Mouse (Mus musculus) heart, adult 2 months (tissue): ENCODE measurements around the gene Ccdc121. TPM values are rescaled to one million over a fixed set of nuclear protein-coding genes. Genes with fewer than 3 reads are reported as not detected.

Experiments
- DNase-seq, 2 experiments: peaks; one replicate each; pipeline ENCODE4 v3.0.0; 2021
- H3K27ac ChIP-seq: fragments of 200-600 bp; 2 replicates; pipeline ENCODE4 v1.8.1; 2022
- H3K27me3 ChIP-seq: fragments of 200-500 bp; 2 replicates; pipeline ENCODE4 v1.6.1; 2012; ENCODE audit warnings: mild to moderate bottlenecking, low read length, inconsistent platforms, mixed read lengths; ENCODE audit not compliant: control insufficient read depth, insufficient read depth
- H3K36me3 ChIP-seq: fragments of 200-500 bp; 2 replicates; pipeline ENCODE4 v1.6.1; 2012; ENCODE audit warnings: low read length, inconsistent platforms; ENCODE audit not compliant: control insufficient read depth, insufficient read depth
- H3K4me1 ChIP-seq: fragments of 200-500 bp; 2 replicates; pipeline ENCODE4 v1.6.1; 2011; ENCODE audit warnings: low read length; ENCODE audit not compliant: control insufficient read depth, insufficient read depth
- H3K4me3 ChIP-seq: fragments of 200-600 bp; 2 replicates; pipeline ENCODE4 v1.8.1; 2022
- H3K79me2 ChIP-seq: fragments of 200-500 bp; replicated peaks from 2 replicates; pipeline ENCODE4 v1.6.1; 2012; ENCODE audit warnings: mild to moderate bottlenecking, inconsistent platforms, low read length, moderate library complexity, mixed read lengths; ENCODE audit not compliant: control insufficient read depth, insufficient read depth
- H3K9ac ChIP-seq: fragments of 200-500 bp; 2 replicates; pipeline ENCODE4 v1.6.1; 2012; ENCODE audit warnings: low read depth, mild to moderate bottlenecking, control low read depth, inconsistent platforms, low read length, mixed read lengths
- CTCF ChIP-seq: fragments of 200-600 bp; IDR thresholded peaks from 2 replicates; pipeline ENCODE4 v1.8.1; 2022; ENCODE audit warnings: antibody characterized with exemption, mild to moderate bottlenecking, moderate library complexity
- EP300 ChIP-seq: fragments of 200-500 bp; IDR thresholded peaks from 2 replicates; pipeline ENCODE4 v1.6.1; 2011; ENCODE audit warnings: low read depth, low read length, control low read depth; ENCODE audit not compliant: insufficient read depth
- POLR2A ChIP-seq: fragments of 200-500 bp; IDR thresholded peaks from 2 replicates; pipeline ENCODE4 v1.6.1; 2011; ENCODE audit warnings: mild to moderate bottlenecking, low read depth, low read length, control low read depth; ENCODE audit not compliant: insufficient read depth
- WGBS: fragments of 180-500 bp; shearing (Covaris S2); methylation state at CpG from one replicate; pipeline ENCODE4 v1.1.7; 2018; 5-methylcytosine and 5-hydroxymethylcytosine counted together
- intact Hi-C: fragments of 180-260 bp; cut with DNase I; formaldehyde crosslinking; loops from one replicate; pipeline ENCODE4 v1.15.1; 2025
- polyA plus RNA-seq: library from polyadenylated mRNA; depleted of rRNA; stranded (reverse); fragments of >200 nt; gene quantifications from 2 replicates; pipeline ENCODE4 v1.2.3, GENCODE M21; 2012
- total RNA-seq, 2 experiments: library from RNA; stranded (reverse); gene quantifications; 2 replicates each; pipeline ENCODE4 v1.2.3; 2021

Gene Ccdc121
- total and polyA plus RNA-seq, 3 experiments = 0.06 TPM; not detected in 2

GRCm38 (mm10) chr1:181476557-181476956 lies 34.7 kb downstream of the Ccdc121 start:
- Histone ChIP-seq H3K36me3 (no peaks in the 10 kb centered on the region), H3K27ac (no peak overlapping the region), H3K4me3 (no peak overlapping the region), H3K9ac (no peak overlapping the region), H3K79me2 (no peaks in the 10 kb centered on the region), H3K27me3 (no peaks in the 10 kb centered on the region), H3K4me1 (no peaks in the 10 kb centered on the region)
- no peak for TF ChIP-seq EP300
- TF ChIP-seq CTCF = no peak
- TF ChIP-seq POLR2A = no peak
- no peak for DNase-seq
- WGBS = 58% methylated on average over 6 of the region's 6 CpGs
- intact Hi-C loops = no loop called here

DNA sequence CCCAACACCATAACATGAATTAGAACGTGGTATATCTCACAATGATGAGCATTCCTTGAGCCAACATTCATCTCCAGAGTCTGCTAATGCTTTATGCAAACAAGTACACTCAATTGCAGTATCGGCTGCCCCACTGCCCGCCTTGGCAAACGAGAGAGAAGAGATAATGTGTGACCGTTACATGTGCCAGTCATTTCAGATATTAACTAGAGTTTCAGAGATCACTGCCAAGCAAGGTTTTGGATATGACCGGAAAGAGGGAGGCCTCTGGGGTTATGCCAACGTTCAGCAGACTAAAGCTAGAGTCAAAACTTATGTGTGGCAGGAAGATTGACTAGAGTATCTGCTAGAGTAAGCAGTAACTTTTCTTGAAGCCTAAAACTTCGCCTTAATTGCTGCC lies 35.1 kb downstream of the Ccdc121 start:
- no peak overlapping the region for H3K27ac ChIP-seq
- H3K4me1 ChIP-seq = no peaks in the 10 kb centered on the region
- no peaks in the 10 kb centered on the region for H3K79me2 ChIP-seq
- H3K9ac ChIP-seq = no peak overlapping the region
- no peaks in the 10 kb centered on the region for H3K36me3 ChIP-seq
- TF ChIP-seq CTCF (no peak), EP300 (no peak), POLR2A (no peak)
- 48% methylated on average over 8 of the region's 8 CpGs for WGBS
- H3K4me3 ChIP-seq = no peak overlapping the region
- intact Hi-C loops = no loop called here
- no peaks in the 10 kb centered on the region for H3K27me3 ChIP-seq
- peak in 1 of 2 experiments; percentile 11 for DNase-seq

GRCm38 (mm10) chr1:181469415-181469814 lies 41.8 kb downstream of the Ccdc121 start:
- intact Hi-C loops = no loop called here

DNA sequence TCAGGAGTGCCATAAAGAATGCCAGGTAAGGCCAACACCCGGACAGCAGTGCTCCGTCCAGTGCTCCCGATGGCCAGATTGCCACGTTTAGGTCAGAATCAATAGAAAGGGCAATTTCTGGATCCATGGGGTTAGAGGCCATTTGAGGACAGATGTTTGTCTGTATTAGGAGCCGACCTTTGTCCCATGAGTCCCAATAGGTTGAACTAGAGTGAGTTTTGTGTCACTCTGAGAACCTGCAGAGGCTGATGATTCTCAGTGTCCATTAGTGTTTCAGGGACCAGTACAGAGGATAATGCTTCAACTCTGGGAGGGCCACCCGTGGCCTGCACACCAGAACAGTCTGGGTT lies 44.0 kb downstream of the Ccdc121 start:
- no peak overlapping the region for H3K4me3 ChIP-seq
- DNase-seq = no peak
- no peaks in the 10 kb centered on the region for H3K79me2 ChIP-seq
- intact Hi-C loops = no loop called here
- H3K27ac ChIP-seq = no peak overlapping the region
- H3K36me3 ChIP-seq = no peaks in the 10 kb centered on the region
- 86% methylated on average over 6 of the region's 6 CpGs for WGBS
- TF ChIP-seq EP300 (no peak), POLR2A (no peak)
- no peaks in the 10 kb centered on the region for H3K4me1 ChIP-seq
- H3K27me3 ChIP-seq = no peaks in the 10 kb centered on the region
- H3K9ac ChIP-seq = no peak overlapping the region

More at GRCm38 (mm10) chr1:181469415-181469814, 41.8 kb downstream of the Ccdc121 start:
- Histone ChIP-seq H3K4me1 (no peaks in the 10 kb centered on the region), H3K4me3 (no peak overlapping the region), H3K9ac (no peak overlapping the region), H3K27me3 (no peaks in the 10 kb centered on the region), H3K27ac (no peak overlapping the region), H3K36me3 (no peaks in the 10 kb centered on the region), H3K79me2 (no peaks in the 10 kb centered on the region)
- no peak for DNase-seq
- no peak for TF ChIP-seq POLR2A
- WGBS = 72% methylated on average over 8 of the region's 8 CpGs

GRCm38 (mm10) chr1:181466601-181467320 lies 44.5 kb downstream of the Ccdc121 start:
- H3K27ac ChIP-seq = no peak overlapping the region
- H3K79me2 ChIP-seq = no peaks in the 10 kb centered on the region
- no peaks in the 10 kb centered on the region for H3K27me3 ChIP-seq
- no peak for DNase-seq
- H3K4me1 ChIP-seq = no peaks in the 10 kb centered on the region
- H3K36me3 ChIP-seq = no peaks in the 10 kb centered on the region
- no peak overlapping the region for H3K4me3 ChIP-seq
- no peak for TF ChIP-seq CTCF
- no peak for TF ChIP-seq POLR2A
- TF ChIP-seq EP300 = no peak
- intact Hi-C loops = no loop called here
- H3K9ac ChIP-seq = no peak overlapping the region
- 17% methylated on average over 17 of the region's 17 CpGs for WGBS

GRCm38 (mm10) chr1:181466040-181466439 lies 45.2 kb downstream of the Ccdc121 start:
- TF ChIP-seq EP300 = no peak
- TF ChIP-seq CTCF = no peak
- TF ChIP-seq POLR2A = no peak
- H3K36me3 ChIP-seq = no peaks in the 10 kb centered on the region
- 81% methylated on average over 6 of the region's 6 CpGs for WGBS
- no peak overlapping the region for H3K4me3 ChIP-seq
- H3K9ac ChIP-seq = no peak overlapping the region
- H3K27me3 ChIP-seq = no peaks in the 10 kb centered on the region
- H3K27ac ChIP-seq = no peak overlapping the region
- DNase-seq = no peak
- no peaks in the 10 kb centered on the region for H3K79me2 ChIP-seq
- no peaks in the 10 kb centered on the region for H3K4me1 ChIP-seq
- intact Hi-C loops = no loop called here
